Mouse (Mus musculus) embryonic facial prominence, embryonic 10.5 days (tissue): ENCODE results near the gene Cux1. TPM values are rescaled to one million over a fixed set of nuclear protein-coding genes. Genes with fewer than 3 reads are reported as not detected.

Source experiments
- DNase-seq: peaks from one replicate; pipeline ENCODE4 v3.0.0-alpha.2; 2017; ENCODE audit warnings: low spot score
- H3K27ac ChIP-seq: fragments of 300-500 bp; sonication (generic); replicated peaks from 2 replicates; pipeline ENCODE4 v1.5.1; 2016; ENCODE audit warnings: mild to moderate bottlenecking
- H3K27me3 ChIP-seq: fragments of 300-500 bp; sonication (generic); replicated peaks from 2 replicates; pipeline ENCODE4 v1.6.1; 2016; ENCODE audit warnings: low read depth, mild to moderate bottlenecking; ENCODE audit not compliant: poor library complexity, severe bottlenecking
- H3K36me3 ChIP-seq: fragments of 300-500 bp; sonication (generic); replicated peaks from 2 replicates; pipeline ENCODE4 v1.6.1; 2016; ENCODE audit warnings: mild to moderate bottlenecking, moderate library complexity
- H3K4me1 ChIP-seq: fragments of 300-500 bp; sonication (generic); 2 replicates; pipeline ENCODE4 v1.6.1; 2016
- H3K4me3 ChIP-seq: fragments of 300-500 bp; sonication (generic); 2 replicates; pipeline ENCODE4 v1.5.1; 2016; ENCODE audit warnings: mild to moderate bottlenecking, moderate library complexity
- H3K9me3 ChIP-seq: fragments of 300-500 bp; sonication (generic); 2 replicates; pipeline ENCODE4 v1.6.1; 2016; ENCODE audit warnings: mild to moderate bottlenecking
- WGBS: fragments of 180-500 bp; shearing (Covaris S2); methylation state at CpG from one replicate; pipeline ENCODE4 v1.1.7; 2016; 5-methylcytosine and 5-hydroxymethylcytosine counted together
- polyA plus RNA-seq: library from polyadenylated mRNA; unstranded; fragments of >200 nt; fragmentation: Nextera tagmentation; extraction: Ambion mirVana; gene quantifications from 2 replicates; pipeline ENCODE4 v1.2.1, GENCODE M21; 2016

The Cux1 gene
- polyA plus RNA-seq, 1 experiment from 2014 or later, result 75.3 TPM

DNA sequence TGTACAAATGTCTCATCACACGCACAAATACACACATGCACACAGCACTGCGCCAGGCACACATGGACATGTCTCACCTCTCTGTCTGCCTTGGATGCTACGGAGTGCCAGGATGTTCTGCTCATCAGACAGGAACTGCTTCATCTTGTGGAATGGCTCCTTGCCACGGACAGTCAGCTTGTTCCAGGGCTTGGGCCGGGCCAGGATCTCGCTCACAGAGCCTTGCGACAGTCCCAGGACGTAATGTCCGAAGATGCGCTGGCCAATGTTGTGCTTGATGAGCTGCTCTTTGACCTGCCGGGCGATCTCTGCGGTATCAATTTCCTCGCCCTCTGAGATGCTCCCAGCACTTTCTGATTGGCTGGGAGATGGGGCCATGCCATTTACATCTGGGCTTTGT is 254.7 kb downstream of the Cux1 start:
- Histone ChIP-seq H3K4me3 (no peak overlapping the region), H3K27ac (no peak overlapping the region), H3K4me1 (no peaks in the 10 kb centered on the region), H3K27me3 (no peaks in the 10 kb centered on the region), H3K36me3 (peaks cover 98% of the 10 kb centered on the region), H3K9me3 (no peaks in the 10 kb centered on the region)
- 93% methylated on average over 14 of the region's 14 CpGs for WGBS
- no peak for DNase-seq

DNA sequence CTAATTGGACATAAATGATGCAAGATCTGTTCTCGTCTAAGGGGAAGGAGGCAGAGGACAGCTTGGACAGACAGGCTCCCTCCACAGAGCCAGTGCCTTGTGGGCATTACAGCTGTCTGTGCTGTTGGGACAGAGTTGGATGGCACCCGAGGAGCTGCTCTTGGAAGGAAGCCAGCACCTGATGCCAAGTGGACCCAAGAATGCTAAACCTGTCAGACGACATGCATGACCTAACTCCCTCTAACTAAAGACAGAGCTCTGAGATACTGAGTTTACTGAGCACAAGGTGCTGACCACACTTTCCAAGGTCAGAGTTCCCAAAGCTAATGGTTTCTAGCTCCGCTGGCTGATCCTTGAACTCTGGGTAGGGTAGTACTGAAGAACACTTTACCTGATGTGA is 255.1 kb downstream of the Cux1 start:
- no peak overlapping the region for H3K27ac ChIP-seq
- no peaks in the 10 kb centered on the region for H3K9me3 ChIP-seq
- H3K4me1 ChIP-seq, result no peaks in the 10 kb centered on the region
- WGBS, result 84% methylated on average over 4 of the region's 4 CpGs
- H3K36me3 ChIP-seq, result peaks cover 98% of the 10 kb centered on the region
- H3K4me3 ChIP-seq, result no peak overlapping the region
- DNase-seq, result no peak
- no peaks in the 10 kb centered on the region for H3K27me3 ChIP-seq

DNA sequence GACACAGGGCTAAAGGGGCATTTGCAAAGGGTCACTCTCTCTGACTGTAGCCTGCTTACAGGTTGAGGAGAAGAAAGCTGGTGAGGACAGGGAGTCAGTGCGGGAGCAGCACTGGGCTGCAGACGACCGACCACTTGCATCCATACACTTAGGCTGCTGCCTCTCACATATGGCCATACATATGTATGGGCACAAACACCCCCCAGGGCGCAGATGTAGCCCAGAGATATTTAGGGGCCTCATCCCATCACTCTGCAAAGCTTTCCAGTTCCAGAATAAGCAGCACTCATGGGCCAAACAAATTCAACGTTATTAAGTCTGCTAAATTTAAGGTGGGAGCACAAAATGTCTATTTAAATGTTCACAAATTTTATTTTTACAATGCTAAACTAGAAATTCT is 261.0 kb downstream of the Cux1 start:
- no peaks in the 10 kb centered on the region for H3K4me1 ChIP-seq
- 90% methylated on average over 5 of the region's 5 CpGs for WGBS
- H3K27me3 ChIP-seq, result no peaks in the 10 kb centered on the region
- H3K9me3 ChIP-seq, result no peaks in the 10 kb centered on the region
- no peak overlapping the region for H3K27ac ChIP-seq
- DNase-seq, result no peak
- H3K36me3 ChIP-seq, result peaks cover 100% of the 10 kb centered on the region
- H3K4me3 ChIP-seq, result no peak overlapping the region

DNA sequence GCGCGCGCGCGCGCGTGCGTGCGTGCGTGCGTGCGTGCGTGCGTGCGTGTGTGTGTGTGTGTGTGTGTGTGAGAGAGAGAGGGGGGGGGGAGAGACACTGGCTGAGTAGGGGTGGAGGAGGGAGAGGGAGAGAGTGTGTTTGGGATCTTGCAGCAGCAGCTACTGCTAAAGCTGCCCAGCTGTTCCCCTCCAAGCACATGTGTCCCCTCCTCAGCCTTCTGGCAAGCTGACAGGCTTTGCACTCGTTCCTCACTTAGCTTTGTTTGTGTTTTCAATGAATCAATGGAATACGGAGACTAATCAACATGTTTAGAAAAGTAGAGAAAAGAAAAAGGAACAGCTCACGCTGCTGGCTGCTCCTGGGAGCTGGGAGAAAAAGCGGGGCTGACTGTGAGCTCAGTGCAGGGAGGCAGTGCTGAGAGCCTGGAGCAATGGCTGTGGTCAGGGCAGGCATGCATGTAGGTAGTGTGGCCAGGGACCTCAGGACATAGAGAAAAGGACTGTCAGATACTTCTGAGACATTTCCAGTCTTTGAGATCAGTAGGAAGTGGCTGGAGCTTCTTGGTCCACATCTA is 263.8 kb downstream of the Cux1 start:
- Histone ChIP-seq H3K27me3 (no peaks in the 10 kb centered on the region), H3K36me3 (peaks cover 100% of the 10 kb centered on the region), H3K4me1 (no peaks in the 10 kb centered on the region), H3K9me3 (no peaks in the 10 kb centered on the region), H3K4me3 (no peak overlapping the region), H3K27ac (no peak overlapping the region)
- no peak for DNase-seq
- WGBS, result 86% methylated on average over 19 of the region's 19 CpGs

DNA sequence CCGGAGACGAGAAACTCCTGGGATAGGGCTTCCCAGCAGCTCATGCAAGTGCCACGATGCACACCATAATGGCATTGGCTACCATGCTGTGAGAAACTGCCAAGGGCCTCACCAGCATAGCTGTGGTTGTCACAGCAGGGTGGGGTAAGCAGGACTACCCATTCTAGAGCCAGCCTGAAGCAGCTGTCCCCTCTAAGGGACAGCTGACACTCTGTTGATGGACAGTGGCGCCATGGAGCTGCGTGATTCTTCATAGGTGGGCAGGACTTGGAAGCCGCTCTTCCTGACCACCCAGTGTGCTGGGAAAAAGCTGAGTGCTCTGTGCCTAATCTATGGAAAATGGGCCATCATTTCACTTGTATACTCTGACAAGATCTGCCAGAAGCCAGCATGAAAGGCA is 266.4 kb downstream of the Cux1 start:
- WGBS, result 89% methylated on average over 6 of the region's 6 CpGs
- no peaks in the 10 kb centered on the region for H3K27me3 ChIP-seq
- H3K4me1 ChIP-seq, result no peaks in the 10 kb centered on the region
- DNase-seq, result no peak
- no peak overlapping the region for H3K27ac ChIP-seq
- H3K9me3 ChIP-seq, result no peaks in the 10 kb centered on the region
- H3K4me3 ChIP-seq, result no peak overlapping the region
- peaks cover 98% of the 10 kb centered on the region for H3K36me3 ChIP-seq

DNA sequence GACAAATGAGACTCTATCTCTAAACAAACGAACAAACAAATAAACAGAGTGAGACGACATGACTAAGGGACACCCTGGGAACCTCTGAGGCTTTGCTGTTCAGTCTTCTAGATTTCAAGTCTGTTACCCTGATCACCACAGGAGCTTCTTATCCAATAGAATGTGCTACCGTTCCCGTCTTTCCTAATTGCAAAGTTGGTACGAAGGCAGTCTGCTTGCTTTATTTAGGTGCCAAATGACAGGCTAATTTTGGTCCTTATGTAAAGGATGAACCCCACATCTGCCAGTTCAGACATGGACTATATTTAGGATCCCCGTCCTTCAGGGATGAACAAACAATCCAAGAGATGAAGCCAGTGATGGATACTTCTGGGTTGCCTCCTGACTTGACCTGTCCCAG is 269.6 kb downstream of the Cux1 start:
- WGBS, result 89% methylated on average over 6 of the region's 6 CpGs
- no peaks in the 10 kb centered on the region for H3K9me3 ChIP-seq
- no peak for DNase-seq
- H3K27ac ChIP-seq, result no peak overlapping the region
- peaks cover 96% of the 10 kb centered on the region for H3K36me3 ChIP-seq
- H3K4me3 ChIP-seq, result no peak overlapping the region
- no peaks in the 10 kb centered on the region for H3K27me3 ChIP-seq
- no peaks in the 10 kb centered on the region for H3K4me1 ChIP-seq

DNA sequence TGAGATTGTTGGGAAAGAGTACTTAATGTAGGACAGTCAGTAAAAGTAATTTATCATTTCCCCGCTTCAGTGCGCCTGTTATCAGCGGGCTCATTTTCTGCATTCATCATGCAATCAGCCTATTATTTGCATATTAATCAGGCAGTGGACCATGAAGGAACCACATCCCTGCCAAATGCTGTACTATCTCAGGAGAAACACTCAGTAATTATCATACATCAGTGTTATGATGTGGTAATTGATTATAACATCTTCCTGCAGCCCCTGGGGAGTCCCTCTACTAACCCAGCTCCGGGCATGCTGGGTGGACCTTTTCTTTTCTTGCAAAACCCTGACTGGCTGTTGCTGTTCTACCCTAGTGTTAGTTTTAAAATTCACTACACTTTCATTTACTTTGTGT is 270.4 kb downstream of the Cux1 start:
- 95% methylated on average over 4 of the region's 4 CpGs for WGBS
- DNase-seq, result no peak
- H3K27me3 ChIP-seq, result no peaks in the 10 kb centered on the region
- H3K4me3 ChIP-seq, result no peak overlapping the region
- H3K36me3 ChIP-seq, result peaks cover 95% of the 10 kb centered on the region
- H3K4me1 ChIP-seq, result no peaks in the 10 kb centered on the region
- H3K27ac ChIP-seq, result no peak overlapping the region
- no peaks in the 10 kb centered on the region for H3K9me3 ChIP-seq

DNA sequence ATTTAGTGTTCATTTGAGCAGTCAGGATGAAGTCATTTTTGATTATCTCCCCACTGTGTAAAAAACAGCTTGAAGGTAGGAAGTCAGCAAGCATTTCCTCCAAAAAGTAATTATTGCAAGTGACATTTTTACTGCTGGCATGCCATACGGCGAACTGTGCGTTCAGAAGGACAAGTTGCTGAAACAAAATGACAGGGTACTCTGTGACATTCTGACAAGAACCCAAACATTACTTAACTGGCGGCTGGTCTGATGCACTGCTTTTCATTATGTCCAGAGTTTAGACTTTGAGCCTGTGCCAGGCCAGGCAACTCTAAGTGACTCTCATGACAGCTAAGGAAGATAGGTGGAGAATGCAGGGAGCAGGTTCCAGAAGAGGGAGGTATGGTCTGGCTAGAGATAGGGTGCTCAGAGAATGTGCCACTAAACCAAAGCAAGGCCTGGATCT is 274.3 kb downstream of the Cux1 start:
- 90% methylated on average over 4 of the region's 4 CpGs for WGBS
- H3K36me3 ChIP-seq, result peaks cover 90% of the 10 kb centered on the region
- no peak for DNase-seq
- H3K4me3 ChIP-seq, result no peak overlapping the region
- no peaks in the 10 kb centered on the region for H3K9me3 ChIP-seq
- H3K27ac ChIP-seq, result no peak overlapping the region
- no peaks in the 10 kb centered on the region for H3K4me1 ChIP-seq
- H3K27me3 ChIP-seq, result no peaks in the 10 kb centered on the region

DNA sequence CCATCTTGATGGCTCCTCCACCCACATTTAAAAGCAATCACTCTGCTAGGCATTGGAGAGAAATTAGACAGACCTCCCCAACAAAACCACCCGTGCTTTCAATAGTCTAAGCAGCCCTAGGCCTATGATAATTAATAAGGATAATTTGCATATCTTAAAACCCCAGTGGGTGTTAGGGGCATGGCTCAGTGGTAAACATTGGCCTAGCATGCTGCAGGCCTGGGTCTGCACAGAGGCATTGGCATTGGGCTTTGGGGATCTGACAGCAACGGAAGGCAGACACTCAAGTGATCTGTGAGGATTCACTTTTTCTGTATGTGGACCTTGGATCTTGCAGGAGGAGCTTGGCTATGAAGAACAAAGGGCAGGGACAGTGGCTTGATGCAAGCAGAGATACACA is 274.9 kb downstream of the Cux1 start:
- Histone ChIP-seq H3K36me3 (peaks cover 90% of the 10 kb centered on the region), H3K9me3 (no peaks in the 10 kb centered on the region), H3K27me3 (no peaks in the 10 kb centered on the region), H3K27ac (no peak overlapping the region), H3K4me1 (no peaks in the 10 kb centered on the region), H3K4me3 (no peak overlapping the region)
- no peak for DNase-seq
- 89% methylated on average over 2 of the region's 2 CpGs for WGBS

DNA sequence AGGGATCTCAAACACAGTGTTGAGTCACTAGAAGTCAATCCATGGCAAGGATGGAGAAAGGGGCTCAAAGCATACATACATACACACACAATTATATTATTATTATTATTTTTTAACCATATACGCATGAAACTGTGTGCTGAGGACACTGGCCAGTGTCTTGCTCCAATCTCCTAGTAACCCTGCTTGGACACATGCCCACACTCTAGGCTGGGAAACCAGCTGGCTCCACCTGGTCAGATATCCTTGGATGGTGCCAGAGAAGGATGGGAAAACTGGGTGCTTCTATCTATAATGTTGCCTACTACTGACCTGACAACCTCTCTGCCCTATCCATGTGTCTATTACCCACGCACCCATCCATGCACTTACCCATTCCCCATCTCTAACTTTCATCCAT is 275.7 kb downstream of the Cux1 start:
- DNase-seq, result no peak
- no peak overlapping the region for H3K4me3 ChIP-seq
- no peaks in the 10 kb centered on the region for H3K27me3 ChIP-seq
- 92% methylated on average over 2 of the region's 2 CpGs for WGBS
- H3K4me1 ChIP-seq, result no peaks in the 10 kb centered on the region
- no peak overlapping the region for H3K27ac ChIP-seq
- H3K9me3 ChIP-seq, result no peaks in the 10 kb centered on the region
- peaks cover 89% of the 10 kb centered on the region for H3K36me3 ChIP-seq

DNA sequence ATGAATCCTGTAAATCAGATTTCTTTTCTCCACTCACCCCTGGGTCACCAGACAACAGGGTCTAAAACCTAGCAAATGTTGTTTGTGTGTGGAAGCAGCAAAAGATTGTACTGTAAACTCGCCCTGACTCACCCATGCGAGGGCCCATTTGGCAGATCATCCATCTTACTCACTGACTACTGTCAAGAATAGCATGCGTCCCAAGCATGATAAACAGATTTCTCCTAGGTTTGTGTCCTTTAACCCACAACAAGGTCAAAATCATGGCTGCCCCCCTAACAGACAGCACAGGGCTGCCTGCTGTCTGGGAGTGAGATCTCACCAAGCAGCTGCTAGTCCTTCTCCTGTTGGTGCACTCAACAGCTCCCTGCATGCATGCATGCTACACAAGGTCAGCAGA is 277.5 kb downstream of the Cux1 start:
- DNase-seq, result no peak
- H3K27me3 ChIP-seq, result no peaks in the 10 kb centered on the region
- H3K27ac ChIP-seq, result no peak overlapping the region
- no peak overlapping the region for H3K4me3 ChIP-seq
- 93% methylated on average over 3 of the region's 3 CpGs for WGBS
- peaks cover 89% of the 10 kb centered on the region for H3K36me3 ChIP-seq
- no peaks in the 10 kb centered on the region for H3K9me3 ChIP-seq
- H3K4me1 ChIP-seq, result no peaks in the 10 kb centered on the region

DNA sequence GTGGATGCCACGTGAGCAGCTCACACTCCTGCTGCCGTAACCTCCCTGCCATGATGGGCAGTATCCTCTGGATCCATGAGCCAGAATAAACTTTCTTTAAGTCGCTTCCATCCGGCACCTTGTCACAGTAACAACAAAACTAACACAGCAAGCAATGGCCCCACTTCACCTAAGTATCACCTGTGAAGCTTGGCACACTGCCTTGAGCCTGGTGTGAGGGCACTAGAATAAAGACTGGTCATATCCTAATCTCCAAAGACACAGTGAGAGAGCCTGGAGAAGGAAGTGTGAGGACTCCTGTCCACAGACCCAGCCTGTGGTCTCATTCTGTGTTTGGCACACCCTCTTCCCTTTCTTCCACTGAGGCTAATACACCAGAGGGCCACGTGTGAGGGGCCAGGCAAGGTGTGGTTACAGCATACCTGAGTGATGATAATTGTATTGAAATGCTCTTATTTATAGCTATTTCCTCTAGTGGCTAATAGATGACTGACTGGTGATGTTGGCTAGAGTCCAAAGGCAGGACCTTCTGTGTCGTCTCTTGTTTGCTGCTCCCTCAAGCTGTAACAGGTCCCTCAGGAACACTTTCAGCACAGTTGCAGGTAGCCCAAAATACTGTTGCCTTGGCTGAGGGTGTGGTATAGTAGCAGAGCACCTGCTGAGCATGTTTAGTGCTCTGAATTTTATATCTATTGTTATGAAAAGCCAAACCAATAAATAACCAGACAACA is 278.8 kb downstream of the Cux1 start:
- H3K36me3 ChIP-seq, result peaks cover 91% of the 10 kb centered on the region
- H3K9me3 ChIP-seq, result no peaks in the 10 kb centered on the region
- no peak overlapping the region for H3K4me3 ChIP-seq
- no peak for DNase-seq
- WGBS, result 89% methylated on average over 6 of the region's 6 CpGs
- no peaks in the 10 kb centered on the region for H3K27me3 ChIP-seq
- no peaks in the 10 kb centered on the region for H3K4me1 ChIP-seq
- H3K27ac ChIP-seq, result no peak overlapping the region

DNA sequence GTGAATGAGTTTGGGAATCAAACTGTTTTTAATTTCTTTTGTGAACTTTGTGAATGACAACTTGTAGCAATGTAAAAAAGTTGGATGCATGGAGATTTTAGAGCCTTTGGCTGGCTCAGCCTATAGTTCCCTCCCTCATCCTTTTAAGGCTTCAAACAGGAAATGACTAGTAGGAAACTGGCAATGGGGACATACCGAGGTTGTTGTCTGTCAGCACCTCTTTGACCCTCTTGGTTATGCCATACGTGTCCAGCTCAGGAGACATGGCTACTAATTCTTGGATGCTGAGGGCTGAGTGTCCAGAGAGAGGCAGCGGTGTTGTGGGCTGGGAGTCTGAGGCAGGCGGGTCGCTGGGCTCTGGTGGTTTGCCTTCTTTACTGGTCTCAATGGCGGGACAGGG is 280.7 kb downstream of the Cux1 start:
- H3K9me3 ChIP-seq, result no peaks in the 10 kb centered on the region
- no peaks in the 10 kb centered on the region for H3K27me3 ChIP-seq
- H3K36me3 ChIP-seq, result peaks cover 95% of the 10 kb centered on the region
- DNase-seq, result no peak
- H3K4me1 ChIP-seq, result no peaks in the 10 kb centered on the region
- H3K27ac ChIP-seq, result no peak overlapping the region
- WGBS, result 86% methylated on average over 6 of the region's 6 CpGs
- no peak overlapping the region for H3K4me3 ChIP-seq
